Comparison of ENCODE assay signal across 12 mouse cellular contexts in the genomic region with DNA sequence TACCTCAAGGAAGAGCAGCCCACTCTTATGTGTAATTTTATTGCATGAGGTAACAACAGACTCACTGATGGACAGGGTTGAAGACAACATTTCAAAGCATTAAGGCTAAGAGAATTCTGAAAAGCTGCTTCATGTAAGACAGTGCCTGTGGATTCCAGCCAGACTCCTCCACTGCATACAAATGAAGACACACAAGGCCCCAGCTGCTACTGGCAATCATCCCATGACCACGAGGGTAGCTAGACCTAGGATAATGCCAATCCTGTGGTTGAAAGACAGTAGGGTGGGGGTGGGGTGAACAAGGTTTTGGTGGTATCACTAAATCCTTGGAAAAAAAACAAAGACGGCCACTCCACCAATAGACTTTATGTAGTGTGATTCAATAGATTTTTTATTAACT. TPM values are rescaled to one million over a fixed set of nuclear protein-coding genes. Genes with fewer than 3 reads are reported as not detected.
DNase-seq lines count a peak whose midpoint lies in the region; ATAC-seq and TF ChIP-seq lines count a peak whose summit lies in the region.
"Had no signal": no experiment of that assay in that cellular context is flagged by ENCODE, and none has a peak within 500 bp of the region (broad histone marks: within the 10 kb centered on the region; RNA-seq: fewer than 3 reads in every experiment).

No protein-coding gene starts in this region.

- intact Hi-C loops in left cerebral cortex, adult 2 months (cut with DNase I): no loop called here
- intact Hi-C loops in heart, postnatal 10 days (cut with DNase I): no loop called here

- H3K9ac ChIP-seq in limb, embryonic 14.5 days (ENCODE audit: low read depth, low read length, severe bottlenecking): no peak overlapping the region
- H3K9ac ChIP-seq: embryonic facial prominence, embryonic 13.5 days; heart, embryonic 12.5 days had no signal

- no peak overlapping the region for H3K4me3 ChIP-seq in limb, embryonic 14.5 days (replicated peaks; ENCODE audit: low read length)
- no peak overlapping the region for H3K4me3 ChIP-seq in limb, embryonic 10.5 days
- no peak overlapping the region for H3K4me3 ChIP-seq in left cerebral cortex, adult 2 months
- no peak overlapping the region for H3K4me3 ChIP-seq in kidney, adult 2 months (ENCODE audit: insufficient read depth, low read depth, low read length)
- H3K4me3 ChIP-seq: embryonic facial prominence, embryonic 13.5 days; heart, embryonic 12.5 days; megakaryocyte, embryonic 14.5 days had no signal

- peak; percentile 11 for DNase-seq in limb, embryonic 14.5 days (ENCODE audit: low spot score)
- DNase-seq in limb, embryonic 10.5 days (ENCODE audit: low spot score): no peak
- DNase-seq in frontal cortex, postnatal 14 days (ENCODE audit: low spot score in 2 of 2): peak; percentile 47 to 60
- DNase-seq in left cerebral cortex, adult 2 months (ENCODE audit: extremely low spot score in 1 of 2, low spot score in 2 of 2): peak; percentile 30 to 55
- DNase-seq in right cerebral cortex, postnatal 25 days: peak; percentile 33
- DNase-seq in urinary bladder, postnatal 4 days (ENCODE audit: low spot score in 2 of 2): no peak
- DNase-seq in heart, postnatal 10 days: no peak
- no peak for DNase-seq in kidney, adult 2 months

- H3K4me1 ChIP-seq in limb, embryonic 14.5 days (ENCODE audit: control insufficient read depth, insufficient read depth, low read length): no peaks in the 10 kb centered on the region
- no peaks in the 10 kb centered on the region for H3K4me1 ChIP-seq in limb, embryonic 10.5 days
- H3K4me1 ChIP-seq in kidney, adult 2 months (ENCODE audit: control insufficient read depth, insufficient read depth, low read length): no peaks in the 10 kb centered on the region
- H3K4me1 ChIP-seq: embryonic facial prominence, embryonic 13.5 days; heart, embryonic 12.5 days had no signal

- no peak overlapping the region for H3K27ac ChIP-seq in limb, embryonic 14.5 days (replicated peaks; ENCODE audit: low read depth, low read length)
- H3K27ac ChIP-seq in limb, embryonic 10.5 days: no peak overlapping the region
- peak overlapping the region; percentile 60 for H3K27ac ChIP-seq in left cerebral cortex, adult 2 months
- no peak overlapping the region for H3K27ac ChIP-seq in kidney, adult 2 months (ENCODE audit: insufficient read depth, low read depth, low read length)
- H3K27ac ChIP-seq: embryonic facial prominence, embryonic 13.5 days had no signal

- H3K27me3 ChIP-seq in limb, embryonic 14.5 days (ENCODE audit: control insufficient read depth, insufficient read depth, low read length): no peaks in the 10 kb centered on the region
- H3K27me3 ChIP-seq in limb, embryonic 10.5 days (ENCODE audit: low read depth, poor library complexity, severe bottlenecking): no peaks in the 10 kb centered on the region
- no peaks in the 10 kb centered on the region for H3K27me3 ChIP-seq in kidney, adult 2 months (replicated peaks; ENCODE audit: control insufficient read depth, insufficient read depth, low read length)
- H3K27me3 ChIP-seq: CH12.LX; embryonic facial prominence, embryonic 13.5 days; heart, embryonic 12.5 days; megakaryocyte, embryonic 14.5 days had no signal

- no peak for TF ChIP-seq CTCF in left cerebral cortex, adult 2 months (IDR thresholded peaks at IDR 0.05)
- no peak for TF ChIP-seq CTCF in kidney, adult 2 months (conservative IDR thresholded peaks at IDR 0.05; ENCODE audit: insufficient read depth, insufficient read length, low read depth, low read length)

- H3K4me2 ChIP-seq in limb, embryonic 14.5 days (replicated peaks; ENCODE audit: low read depth, low read length, severe bottlenecking): no peak overlapping the region
- H3K4me2 ChIP-seq: embryonic facial prominence, embryonic 13.5 days; heart, embryonic 12.5 days had no signal

- TF ChIP-seq POLR2A in limb, embryonic 14.5 days (IDR thresholded peaks at IDR 0.05; ENCODE audit: borderline replicate concordance, extremely low read depth, insufficient read depth, insufficient read length): no peak
- no peak for TF ChIP-seq POLR2A in kidney, adult 2 months (IDR thresholded peaks at IDR 0.05; ENCODE audit: low read depth, low read length)

- 77% methylated on average over 2 of the region's 2 CpGs for WGBS in limb, embryonic 14.5 days
- WGBS in limb, embryonic 10.5 days: 91% methylated on average over 2 of the region's 2 CpGs
- 75% methylated on average over 2 of the region's 2 CpGs for WGBS in kidney, adult 2 months

- ATAC-seq in limb, embryonic 14.5 days (ENCODE audit: low FRiP score, low read depth): no peak

- H3K36me3 ChIP-seq in limb, embryonic 14.5 days (ENCODE audit: control insufficient read depth, insufficient read depth, low read length): peaks cover 31% of the 10 kb centered on the region
- peaks cover 49% of the 10 kb centered on the region for H3K36me3 ChIP-seq in limb, embryonic 10.5 days
- H3K36me3 ChIP-seq in kidney, adult 2 months (ENCODE audit: control insufficient read depth, insufficient read depth, low read length): no peaks in the 10 kb centered on the region; the same call in 1 of the 2 replicates

- H3K9me3 ChIP-seq in limb, embryonic 14.5 days (ENCODE audit: control insufficient read depth, low read length): no peaks in the 10 kb centered on the region
- no peaks in the 10 kb centered on the region for H3K9me3 ChIP-seq in limb, embryonic 10.5 days (replicated peaks)
- H3K9me3 ChIP-seq: embryonic facial prominence, embryonic 13.5 days; heart, embryonic 12.5 days; megakaryocyte, embryonic 14.5 days had no signal

RNA-seq across cellular contexts. Expression of gene 1700066M21Rik, which starts 10.5 kb away (rescaled TPM):
- polyA plus RNA-seq in limb, embryonic 14.5 days (2012; rRNA removed): 8.2 and 10.5 TPM in 2 replicates
- polyA plus RNA-seq in limb, embryonic 14.5 days (2014; fragmentation: Nextera tagmentation; extraction: Ambion mirVana): 13.8 and 14.7 TPM in 2 replicates
- 9.5 and 10.5 TPM in 2 replicates for polyA plus RNA-seq in limb, embryonic 10.5 days (2016; fragmentation: Nextera tagmentation; extraction: Ambion mirVana)
- total RNA-seq in left cerebral cortex, adult 2 months (2021): 10 to 100 TPM; 21.3 to 21.8 TPM
- total RNA-seq in heart, postnatal 10 days (2021): 1 to 10 TPM; 3.1 to 4.7 TPM
- 2.8 and 15.2 TPM in 2 replicates for polyA plus RNA-seq in kidney, adult 2 months (2012; rRNA removed)

RNA-seq across cellular contexts. Expression of gene Maip1, which starts 18.3 kb away (rescaled TPM):
- 10.6 and 13.5 TPM in 2 replicates for polyA plus RNA-seq in limb, embryonic 14.5 days (2012; rRNA removed)
- polyA plus RNA-seq in limb, embryonic 14.5 days (2014; fragmentation: Nextera tagmentation; extraction: Ambion mirVana): 14.7 and 15.4 TPM in 2 replicates
- polyA plus RNA-seq in limb, embryonic 10.5 days (2016; fragmentation: Nextera tagmentation; extraction: Ambion mirVana): 20.5 and 20.6 TPM in 2 replicates
- 10 to 100 TPM; 11.5 to 11.9 TPM for total RNA-seq in left cerebral cortex, adult 2 months (2021)
- total RNA-seq in heart, postnatal 10 days (2021): 10 to 100 TPM; 11.7 to 11.9 TPM
- 6.0 and 7.3 TPM in 2 replicates for polyA plus RNA-seq in kidney, adult 2 months (2012; rRNA removed)

RNA-seq across cellular contexts. Expression of gene Tyw5, which starts 19.0 kb away (rescaled TPM):
- 22.3 and 30.1 TPM in 2 replicates for polyA plus RNA-seq in limb, embryonic 14.5 days (2012; rRNA removed)
- 25.3 and 25.6 TPM in 2 replicates for polyA plus RNA-seq in limb, embryonic 14.5 days (2014; fragmentation: Nextera tagmentation; extraction: Ambion mirVana)
- 32.3 and 35.9 TPM in 2 replicates for polyA plus RNA-seq in limb, embryonic 10.5 days (2016; fragmentation: Nextera tagmentation; extraction: Ambion mirVana)
- total RNA-seq in left cerebral cortex, adult 2 months (2021): 10 to 100 TPM; 28.6 to 30.3 TPM
- total RNA-seq in heart, postnatal 10 days (2021): 10 to 100 TPM in 1 of 2 experiments, 1 to 10 TPM in 1; 8.1 to 11.8 TPM
- 4.6 TPM in 2 replicates for polyA plus RNA-seq in kidney, adult 2 months (2012; rRNA removed)

Comparison
In these comparisons a context has a peak if more than half of its experiments do, and no peak if none do; other contexts are left out.
1. DNase-seq: peak in limb, embryonic 14.5 days (single experiment), frontal cortex, postnatal 14 days (2 of 2), left cerebral cortex, adult 2 months (2 of 2) and right cerebral cortex, postnatal 25 days (single experiment); none in limb, embryonic 10.5 days (single experiment), urinary bladder, postnatal 4 days (0 of 2), heart, postnatal 10 days (0 of 2) and kidney, adult 2 months (single experiment).